Mouse (Mus musculus): ENCODE results near the gene Nme8. TPM values are rescaled to one million over a fixed set of nuclear protein-coding genes. Genes with fewer than 3 reads are reported as not detected.

Gene Nme8
- polyA plus RNA-seq, 1 experiment from 2014 or later: not detected

DNA sequence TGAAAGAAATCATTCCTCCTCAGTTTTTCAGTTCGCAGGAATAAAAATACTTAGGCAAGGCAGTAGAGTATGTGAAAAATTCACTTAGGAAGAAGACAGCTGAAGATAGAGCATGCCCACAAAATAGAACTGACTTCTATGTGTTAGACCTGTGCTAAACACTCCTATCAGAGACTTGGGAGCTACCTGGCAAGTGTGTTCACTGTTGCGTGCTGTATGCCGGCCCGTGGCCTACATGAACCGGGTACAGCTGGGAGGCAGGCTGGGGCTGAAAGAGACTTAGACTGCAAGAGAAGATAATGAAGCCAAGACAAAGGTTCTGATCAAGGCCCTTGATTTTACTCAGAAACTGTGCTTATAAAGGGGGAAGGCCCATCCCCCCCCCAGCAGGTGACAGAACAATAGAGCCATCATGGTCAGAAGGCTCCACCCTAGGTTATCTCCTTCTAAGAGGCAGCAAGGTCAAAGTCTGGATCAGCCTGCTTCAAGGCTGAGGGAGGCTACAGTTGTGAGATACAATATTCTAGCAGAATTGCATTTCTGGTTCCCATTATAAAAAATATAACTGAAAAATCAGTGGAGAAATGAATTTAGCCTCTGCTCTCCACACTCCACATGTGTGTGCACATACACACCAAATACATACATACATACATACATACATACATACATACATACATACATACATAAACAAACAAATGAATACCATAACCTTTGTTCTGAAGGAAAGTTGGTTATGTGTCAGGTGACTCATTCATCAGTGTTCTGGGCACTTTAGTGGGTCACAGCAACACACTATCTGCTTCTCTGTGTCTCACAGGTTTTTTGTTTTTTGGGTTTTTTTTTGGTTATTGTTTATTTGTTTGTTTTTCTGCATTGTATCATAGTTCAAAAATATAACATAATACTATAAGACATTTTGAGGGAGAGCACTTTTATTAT, 66.6 kb downstream of the Nme8 start:
- Histone ChIP-seq H3K36me3 (no peaks in the 10 kb centered on the region), H3K9ac (no peak overlapping the region), H3K27ac (no peak overlapping the region), H3K4me1 (no peaks in the 10 kb centered on the region), H3K27me3 (no peaks in the 10 kb centered on the region), H3K4me2 (replicated peaks) (no peak overlapping the region), H3K4me3 (no peak overlapping the region), H3K9me3 (no peaks in the 10 kb centered on the region)
- WGBS: 93% methylated on average over 5 of the region's 5 CpGs
- no peak for ATAC-seq (ENCODE audit: insufficient number of reproducible peaks, insufficient read depth, low FRiP score, low TSS enrichment)

DNA sequence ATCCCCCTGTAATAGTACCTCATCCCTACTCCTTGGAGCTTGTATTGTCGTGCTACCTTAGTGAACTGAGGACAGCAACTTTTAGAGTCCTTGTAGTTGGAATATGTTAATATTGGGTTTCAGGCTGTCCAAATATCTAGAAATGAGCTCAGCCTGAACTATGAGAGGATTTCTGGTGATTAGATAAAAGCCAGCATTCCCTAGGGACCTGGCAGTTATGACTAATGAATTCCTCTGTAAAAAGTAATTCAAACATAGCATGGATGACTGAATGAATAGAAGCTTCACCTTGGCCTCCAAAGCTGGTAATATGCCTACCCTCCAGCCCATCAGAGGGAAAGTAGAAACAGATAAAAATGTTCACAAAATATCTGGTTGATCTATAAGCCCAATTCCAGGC, 71.1 kb downstream of the Nme8 start:
- Histone ChIP-seq H3K36me3 (no peaks in the 10 kb centered on the region), H3K27ac (no peak overlapping the region)
- no peak for ATAC-seq (ENCODE audit: insufficient number of reproducible peaks, insufficient read depth, low FRiP score, low TSS enrichment)

DNA sequence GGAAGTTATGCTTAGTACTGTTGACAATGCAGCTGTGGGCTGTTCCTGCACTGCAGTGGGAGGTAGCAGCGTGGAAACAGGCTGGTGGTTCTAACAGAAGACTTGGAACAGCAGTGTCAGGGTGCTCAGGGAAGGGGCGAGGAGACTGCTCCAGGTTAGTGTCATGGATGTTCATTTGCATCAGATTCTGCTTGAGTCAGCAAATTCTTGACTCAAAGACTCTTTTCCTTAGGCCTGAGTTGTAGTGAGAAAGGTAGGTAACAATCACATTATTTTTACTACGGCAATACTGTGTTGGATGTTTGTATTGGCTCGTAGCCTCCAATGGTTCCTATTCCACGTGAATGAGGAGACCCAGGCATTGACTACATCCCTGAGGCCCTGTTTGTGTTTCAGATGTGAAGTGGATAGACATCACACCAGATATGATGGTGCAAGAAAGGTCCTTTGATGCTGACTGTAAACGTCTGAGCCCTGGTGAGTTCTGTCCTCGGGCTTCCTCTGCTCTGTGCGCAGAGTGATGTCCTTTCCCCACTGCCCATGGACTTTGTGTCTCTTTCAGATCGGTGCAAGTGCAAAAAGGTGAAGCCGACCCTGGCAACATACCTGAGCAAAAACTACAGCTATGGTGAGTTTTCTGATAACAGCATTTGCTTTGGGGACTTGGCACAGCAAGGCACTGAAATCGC, 72.8 kb downstream of the Nme8 start:
- WGBS: 87% methylated on average over 11 of the region's 11 CpGs
- H3K4me3 ChIP-seq: no peak overlapping the region
- H3K9me3 ChIP-seq: no peaks in the 10 kb centered on the region
- H3K36me3 ChIP-seq: no peaks in the 10 kb centered on the region
- no peak overlapping the region for H3K27ac ChIP-seq
- peaks cover 20% of the 10 kb centered on the region for H3K27me3 ChIP-seq
- H3K4me2 ChIP-seq (replicated peaks): no peak overlapping the region
- H3K4me1 ChIP-seq: peaks cover 4% of the 10 kb centered on the region; the same call in 1 of the 2 replicates
- no peak overlapping the region for H3K9ac ChIP-seq
- ATAC-seq (ENCODE audit: insufficient number of reproducible peaks, insufficient read depth, low FRiP score, low TSS enrichment): no peak

More for the DNA sequence above, 71.1 kb downstream of the Nme8 start:
- 67% methylated on average over 1 of the region's 1 CpGs for WGBS
- no peak overlapping the region for H3K9ac ChIP-seq
- no peaks in the 10 kb centered on the region for H3K9me3 ChIP-seq
- peaks cover 20% of the 10 kb centered on the region for H3K27me3 ChIP-seq
- H3K4me3 ChIP-seq: no peak overlapping the region
- peaks cover 4% of the 10 kb centered on the region; the same call in 1 of the 2 replicates for H3K4me1 ChIP-seq
- no peak overlapping the region for H3K4me2 ChIP-seq (replicated peaks)

DNA sequence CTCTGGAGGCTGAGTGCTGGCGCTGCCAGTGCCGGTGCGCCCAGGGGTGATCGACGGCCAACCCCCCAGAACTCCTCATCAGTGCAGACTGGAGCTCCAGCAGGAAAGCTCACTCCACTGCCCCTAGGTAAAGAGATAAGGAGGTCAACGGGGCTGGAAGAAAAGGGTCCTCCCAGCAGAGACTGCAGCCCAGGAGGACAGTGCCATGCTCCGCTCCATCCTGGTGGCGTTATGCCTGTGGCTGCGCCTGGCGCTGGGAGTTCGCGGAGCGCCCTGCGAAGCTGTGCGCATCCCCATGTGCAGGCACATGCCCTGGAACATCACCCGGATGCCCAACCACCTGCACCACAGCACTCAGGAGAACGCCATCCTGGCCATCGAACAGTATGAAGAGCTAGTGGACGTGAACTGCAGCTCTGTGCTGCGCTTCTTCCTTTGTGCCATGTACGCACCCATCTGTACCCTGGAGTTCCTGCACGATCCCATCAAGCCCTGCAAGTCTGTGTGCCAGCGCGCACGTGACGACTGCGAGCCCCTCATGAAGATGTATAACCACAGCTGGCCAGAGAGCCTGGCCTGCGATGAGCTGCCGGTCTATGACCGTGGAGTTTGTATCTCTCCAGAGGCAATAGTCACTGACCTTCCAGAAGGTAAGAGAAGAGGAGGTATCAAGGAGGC, 74.2 kb downstream of the Nme8 start:
- peaks cover 4% of the 10 kb centered on the region; the same call in 1 of the 2 replicates for H3K4me1 ChIP-seq
- H3K4me3 ChIP-seq: peak overlapping the region; percentile 35
- no peak for ATAC-seq (ENCODE audit: insufficient number of reproducible peaks, insufficient read depth, low FRiP score, low TSS enrichment)
- WGBS: 22% methylated on average over 30 of the region's 30 CpGs
- H3K27me3 ChIP-seq: peaks cover 20% of the 10 kb centered on the region
- H3K4me2 ChIP-seq (replicated peaks): peak overlapping the region; percentile 58
- no peaks in the 10 kb centered on the region for H3K36me3 ChIP-seq
- H3K9ac ChIP-seq: peak overlapping the region; percentile 27; the same call in 1 of the 2 replicates
- no peaks in the 10 kb centered on the region for H3K9me3 ChIP-seq
- H3K27ac ChIP-seq: no peak overlapping the region

DNA sequence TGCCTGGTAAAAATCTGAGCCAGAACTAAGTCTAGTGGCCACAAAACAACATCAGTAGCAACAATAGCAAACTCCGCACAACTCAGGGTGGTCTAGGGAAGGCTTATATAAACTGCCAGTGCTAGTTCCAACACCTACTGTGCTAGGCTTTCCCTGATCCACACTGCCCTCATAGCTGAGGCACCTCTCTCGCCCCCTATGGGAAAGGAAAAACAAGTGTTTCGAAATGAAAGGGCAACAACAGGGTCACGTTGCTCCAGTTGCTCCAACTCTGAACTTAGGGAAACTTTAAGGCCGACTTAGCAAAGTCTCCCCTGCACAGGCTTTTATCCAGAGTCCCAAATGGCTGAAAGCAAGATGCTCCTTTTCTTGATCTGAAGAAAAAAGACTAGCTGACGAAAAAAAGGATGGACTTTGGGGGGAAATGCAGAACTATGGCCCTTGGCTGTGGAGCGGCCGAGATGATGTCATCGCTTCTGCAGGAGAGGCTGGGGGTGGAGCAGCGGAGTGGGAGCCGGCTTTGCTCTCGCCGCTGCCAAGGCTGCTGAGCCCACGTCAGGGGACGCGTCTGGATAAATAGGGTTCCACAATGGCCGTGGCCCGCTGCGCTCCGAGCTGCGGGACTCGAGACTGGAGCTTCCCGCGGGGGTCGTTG, 74.9 kb downstream of the Nme8 start, which contains the start of gene Sfrp4:
Gene Sfrp4, plus strand, starts transcription at position 532 of the 655 bp plus-strand sequence.
- Histone ChIP-seq H3K36me3 (no peaks in the 10 kb centered on the region), H3K4me3 (peak within 1 kb of the TSS; percentile 35), H3K9me3 (no peaks in the 10 kb centered on the region), H3K27ac (no peak within 1 kb of the TSS), H3K27me3 (peaks cover 20% of the 10 kb centered on the region), H3K4me1 (peaks cover 4% of the 10 kb centered on the region; the same call in 1 of the 2 replicates), H3K4me2 (replicated peaks) (peak within 1 kb of the TSS; percentile 58), H3K9ac (peak within 1 kb of the TSS; percentile 27; the same call in 1 of the 2 replicates)
- 3% methylated on average over 25 of the region's 25 CpGs for WGBS
- ATAC-seq (ENCODE audit: insufficient number of reproducible peaks, insufficient read depth, low FRiP score, low TSS enrichment): no peak

DNA sequence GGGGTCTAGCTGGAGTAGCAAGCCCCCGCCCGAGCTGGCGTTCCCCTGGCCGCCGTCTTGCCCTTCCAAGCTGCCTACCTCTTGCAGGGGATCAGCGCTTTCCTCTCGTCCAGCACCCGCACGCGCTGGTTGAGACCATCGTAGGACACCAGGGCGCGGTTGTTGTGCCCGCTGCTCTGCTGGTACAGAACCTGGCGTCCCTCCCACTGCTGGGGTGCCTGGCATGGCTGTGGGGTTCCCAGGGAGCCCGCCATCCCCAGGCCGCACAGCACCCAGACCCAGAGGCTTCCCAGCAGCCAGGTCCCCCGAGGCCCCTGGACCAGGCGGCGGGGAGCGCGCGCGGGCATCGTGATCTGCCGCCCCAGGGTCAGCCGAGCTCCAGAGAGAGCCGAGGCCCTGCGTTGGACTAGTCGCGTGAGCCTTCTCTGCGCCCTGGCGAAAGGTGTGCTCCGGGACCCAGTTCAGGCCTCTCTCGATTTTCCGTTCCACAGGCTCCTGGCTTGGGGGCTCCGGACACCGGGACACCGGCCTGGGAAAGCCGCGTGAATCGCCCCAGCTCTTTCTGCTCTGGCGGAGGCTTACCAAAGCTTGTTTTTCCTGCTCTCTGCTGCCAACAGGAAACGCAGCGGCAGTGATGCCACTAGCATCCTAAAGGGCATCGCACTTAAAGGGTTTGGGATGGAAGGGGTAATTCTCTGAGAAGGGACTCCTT, 78.2 kb downstream of the Nme8 start, which contains the start of gene Epdr1:
Gene Epdr1, minus strand, starts transcription at position 712 of the 712 bp plus-strand sequence.
- peak within 1 kb of the TSS; percentile 80 for H3K4me2 ChIP-seq (replicated peaks)
- under 1% methylated on average over 46 of the region's 46 CpGs for WGBS
- H3K4me1 ChIP-seq: peaks cover 4% of the 10 kb centered on the region; the same call in 1 of the 2 replicates
- H3K9me3 ChIP-seq: no peaks in the 10 kb centered on the region
- peaks cover 11% of the 10 kb centered on the region for H3K27me3 ChIP-seq
- H3K9ac ChIP-seq: peak within 1 kb of the TSS; percentile 69
- no peaks in the 10 kb centered on the region for H3K36me3 ChIP-seq
- H3K27ac ChIP-seq: no peak within 1 kb of the TSS
- peak within 1 kb of the TSS; percentile 56 for H3K4me3 ChIP-seq
- peak; percentile 65; the same call in 1 of the 2 replicates for ATAC-seq (ENCODE audit: insufficient number of reproducible peaks, insufficient read depth, low FRiP score, low TSS enrichment)

DNA sequence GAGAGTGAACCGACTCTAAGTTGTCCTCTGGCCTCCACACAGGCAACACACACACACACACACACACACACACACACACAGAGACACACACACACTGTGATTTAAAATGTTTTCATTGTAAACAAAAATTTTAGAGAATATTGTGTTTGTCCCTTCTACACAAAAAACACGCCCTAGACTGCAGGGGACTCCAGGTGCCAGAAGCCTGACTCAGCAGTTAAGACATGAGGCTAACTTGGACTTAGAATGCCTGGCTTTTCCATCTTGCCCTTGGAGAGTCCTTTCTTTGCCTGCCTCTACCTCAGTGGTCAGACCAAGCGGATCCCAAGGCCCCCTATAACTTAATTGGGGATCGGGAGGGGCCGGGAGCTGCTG, 78.8 kb downstream of the Nme8 start:
- Histone ChIP-seq H3K4me1 (peaks cover 4% of the 10 kb centered on the region; the same call in 1 of the 2 replicates), H3K4me2 (replicated peaks) (peak overlapping the region; percentile 80), H3K9me3 (no peaks in the 10 kb centered on the region), H3K9ac (peak overlapping the region; percentile 69), H3K27me3 (peaks cover 7% of the 10 kb centered on the region), H3K36me3 (no peaks in the 10 kb centered on the region), H3K4me3 (peak overlapping the region; percentile 56), H3K27ac (no peak overlapping the region)
- WGBS: 8% methylated on average over 5 of the region's 5 CpGs
- 0 out of 2 replicates have a peak, but pooled peaks have one; percentile 15 for ATAC-seq (ENCODE audit: insufficient number of reproducible peaks, insufficient read depth, low FRiP score, low TSS enrichment)

DNA sequence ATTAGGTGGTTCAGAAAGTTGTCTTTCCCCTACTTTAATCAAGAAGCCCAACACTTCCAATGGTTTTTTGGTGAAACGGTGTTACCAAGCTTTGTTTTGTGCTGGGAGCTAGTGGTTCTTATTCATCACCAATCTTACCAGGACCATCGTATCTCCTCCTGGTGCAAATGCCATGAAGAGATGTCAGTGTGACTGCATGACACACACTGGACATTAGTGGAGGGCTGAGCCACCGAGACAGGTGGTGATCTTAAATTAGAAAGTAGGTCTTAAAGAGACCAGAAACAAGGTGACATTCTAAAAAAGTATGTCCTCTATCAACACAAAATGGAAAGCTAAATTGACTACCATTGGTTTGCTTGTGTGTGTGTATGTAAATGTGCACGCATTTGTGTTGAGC, 79.5 kb downstream of the Nme8 start:
- Histone ChIP-seq H3K27me3 (no peaks in the 10 kb centered on the region), H3K4me2 (replicated peaks) (no peak overlapping the region; the same call in 1 of the 2 replicates), H3K4me1 (no peaks in the 10 kb centered on the region), H3K9ac (no peak overlapping the region), H3K9me3 (no peaks in the 10 kb centered on the region), H3K36me3 (no peaks in the 10 kb centered on the region), H3K27ac (no peak overlapping the region), H3K4me3 (no peak overlapping the region)
- ATAC-seq (ENCODE audit: insufficient number of reproducible peaks, insufficient read depth, low FRiP score, low TSS enrichment): no peak
- 90% methylated on average over 4 of the region's 4 CpGs for WGBS

DNA sequence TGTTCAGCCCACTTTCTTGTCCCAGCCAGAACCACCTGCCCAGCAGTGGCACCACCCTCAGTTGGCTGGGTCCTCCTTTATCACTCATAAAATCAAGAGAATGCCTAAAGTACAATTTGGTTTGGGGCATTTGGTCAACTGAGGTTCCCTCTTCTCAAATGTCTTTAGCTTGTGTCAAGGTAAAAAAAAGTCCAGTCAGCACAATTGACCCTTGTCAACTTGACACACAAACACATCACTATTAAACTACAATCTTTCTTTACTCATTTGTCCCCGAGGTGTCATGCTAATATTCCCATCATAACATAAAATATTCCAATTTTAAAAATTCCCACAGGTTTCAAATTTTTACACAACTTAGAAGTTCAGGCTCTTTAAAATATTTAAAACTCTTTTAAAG, 83.3 kb downstream of the Nme8 start:
- Histone ChIP-seq H3K4me3 (no peak overlapping the region), H3K9ac (no peak overlapping the region), H3K4me1 (no peaks in the 10 kb centered on the region), H3K4me2 (replicated peaks) (no peak overlapping the region), H3K9me3 (no peaks in the 10 kb centered on the region), H3K27ac (no peak overlapping the region), H3K27me3 (no peaks in the 10 kb centered on the region), H3K36me3 (no peaks in the 10 kb centered on the region)
- ATAC-seq (ENCODE audit: insufficient number of reproducible peaks, insufficient read depth, low FRiP score, low TSS enrichment): no peak
- 91% methylated on average over 1 of the region's 1 CpGs for WGBS

DNA sequence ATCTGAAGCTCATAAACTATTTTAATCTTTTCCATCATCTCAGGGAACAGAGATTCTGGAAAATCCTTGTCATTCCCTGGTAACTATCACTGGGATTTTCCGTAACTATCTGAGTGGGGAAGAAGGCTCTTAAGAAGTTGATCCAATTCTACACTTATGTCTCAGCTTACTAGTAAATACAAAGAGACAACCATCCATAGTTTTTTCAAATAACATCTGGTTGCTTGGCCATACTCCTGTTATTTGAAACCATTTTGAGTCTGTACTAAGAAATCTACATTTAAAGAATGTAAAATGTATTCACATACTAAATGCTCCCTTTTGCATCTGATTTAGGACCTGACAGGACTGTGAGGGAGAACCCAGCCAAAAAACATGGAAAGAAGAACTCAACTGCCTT, 84.2 kb downstream of the Nme8 start:
- Histone ChIP-seq H3K4me1 (no peaks in the 10 kb centered on the region), H3K9me3 (no peaks in the 10 kb centered on the region), H3K9ac (no peak overlapping the region), H3K4me3 (no peak overlapping the region), H3K36me3 (no peaks in the 10 kb centered on the region), H3K27ac (no peak overlapping the region), H3K4me2 (replicated peaks) (no peak overlapping the region), H3K27me3 (no peaks in the 10 kb centered on the region)
- WGBS: 85% methylated on average over 1 of the region's 1 CpGs
- ATAC-seq (ENCODE audit: insufficient number of reproducible peaks, insufficient read depth, low FRiP score, low TSS enrichment): no peak

Measured in embryonic facial prominence, embryonic 12.5 days (tissue).